Mouse (Mus musculus) limb, embryonic 13.5 days (tissue): Measurements from ENCODE around the gene Gm45713. TPM values are rescaled to one million over a fixed set of nuclear protein-coding genes. Genes with fewer than 3 reads are reported as not detected.
"Not testable (repeated sequence)": the region's sequence is repeated elsewhere in the genome, so short reads cannot be mapped to it uniquely, and the experiment has no call there.

Experiments used
- ATAC-seq: fragments of 200-750 bp; cut with Nextera tagmentation; 2 replicates; pipeline ENCODE4 v1.8.0; 2017; ENCODE audit warnings: low read depth, moderate number of reproducible peaks, moderate TSS enrichment; ENCODE audit not compliant: low FRiP score
- H3K27ac ChIP-seq: fragments of 300-500 bp; sonication (generic); 2 replicates; pipeline ENCODE4 v1.5.1; 2015; ENCODE audit warnings: inconsistent platforms, mild to moderate bottlenecking, moderate library complexity
- H3K27me3 ChIP-seq: fragments of 300-500 bp; sonication (generic); 2 replicates; pipeline ENCODE4 v1.6.1; 2015; ENCODE audit warnings: mild to moderate bottlenecking, inconsistent platforms
- H3K36me3 ChIP-seq: fragments of 300-500 bp; sonication (generic); 2 replicates; pipeline ENCODE4 v1.6.1; 2015; ENCODE audit warnings: inconsistent platforms, mild to moderate bottlenecking, moderate library complexity
- H3K4me1 ChIP-seq: fragments of 300-500 bp; sonication (generic); 2 replicates; pipeline ENCODE4 v1.6.1; 2015; ENCODE audit warnings: inconsistent platforms
- H3K4me2 ChIP-seq: fragments of 300-500 bp; sonication (generic); replicated peaks from 2 replicates; pipeline ENCODE4 v1.6.1; 2015; ENCODE audit warnings: inconsistent platforms, mild to moderate bottlenecking, moderate library complexity
- H3K4me3 ChIP-seq: fragments of 300-500 bp; sonication (generic); 2 replicates; pipeline ENCODE4 v1.5.1; 2015; ENCODE audit warnings: moderate library complexity, mild to moderate bottlenecking, inconsistent platforms
- H3K9ac ChIP-seq: fragments of 300-500 bp; sonication (generic); 2 replicates; pipeline ENCODE4 v1.6.1; 2015; ENCODE audit warnings: mild to moderate bottlenecking, inconsistent platforms
- H3K9me3 ChIP-seq: fragments of 300-500 bp; sonication (generic); 2 replicates; pipeline ENCODE4 v1.6.1; 2016; ENCODE audit warnings: inconsistent platforms
- WGBS: fragments of 180-500 bp; shearing (Covaris S2); methylation state at CpG from one replicate; pipeline ENCODE4 v1.1.7; 2015; 5-methylcytosine and 5-hydroxymethylcytosine counted together
- polyA plus RNA-seq: library from polyadenylated mRNA; unstranded; fragments of >200 nt; fragmentation: Nextera tagmentation; extraction: Ambion mirVana; gene quantifications from 2 replicates; pipeline ENCODE4 v1.2.1, GENCODE M21; 2015

Gene Gm45713
- polyA plus RNA-seq, 1 experiment from 2014 or later: 0.75 TPM

DNA sequence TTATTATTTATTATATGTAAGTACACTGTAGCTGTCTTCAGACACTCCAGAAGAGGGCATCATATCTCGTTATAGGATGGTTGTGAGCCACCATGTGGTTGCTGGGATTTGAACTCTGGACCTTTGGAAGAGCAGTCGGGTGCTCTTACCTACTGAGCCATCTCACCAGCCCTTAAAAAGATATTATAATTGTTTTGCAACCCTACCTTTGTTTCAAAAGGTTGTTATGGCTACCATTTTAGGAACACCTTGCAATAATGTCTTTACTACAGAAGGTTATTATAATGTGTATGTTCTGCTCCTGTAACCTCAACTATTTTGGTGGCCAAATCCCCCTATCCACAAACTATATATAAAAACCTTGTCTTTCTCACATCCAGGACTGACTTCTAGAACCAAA, 17.0 kb upstream of the Gm45713 start:
- H3K36me3 ChIP-seq: peaks cover 18% of the 10 kb centered on the region
- H3K27me3 ChIP-seq, H3K9me3 ChIP-seq, H3K9ac ChIP-seq, ATAC-seq, H3K27ac ChIP-seq: not testable (repeated sequence)
- H3K4me3 ChIP-seq: peak overlapping the region; percentile 64; the same call in 1 of the 2 replicates
- WGBS: 88% methylated on average over 2 of the region's 2 CpGs
- peak overlapping the region; percentile 80 for H3K4me2 ChIP-seq
- H3K4me1 ChIP-seq: peaks cover 35% of the 10 kb centered on the region

- H3K27me3 ChIP-seq: no peaks in the 10 kb centered on the region
- H3K4me1 ChIP-seq: peaks cover 35% of the 10 kb centered on the region
- H3K4me3 ChIP-seq: no peak overlapping the region
- no peak for ATAC-seq
- H3K27ac ChIP-seq: no peak overlapping the region; the same call in 1 of the 2 replicates
- H3K9ac ChIP-seq: 0 out of 2 replicates have a peak overlapping the region, but pooled peaks have one; percentile 25
- no peak overlapping the region; the same call in 1 of the 2 replicates for H3K4me2 ChIP-seq
- WGBS: 31% methylated on average over 11 of the region's 11 CpGs
- no peaks in the 10 kb centered on the region for H3K9me3 ChIP-seq
- H3K36me3 ChIP-seq: peaks cover 26% of the 10 kb centered on the region
These were observed 15.3 kb upstream of the Gm45713 start for GRCm38 (mm10) chr7:45151303-45151702.

GRCm38 (mm10) chr7:45150321-45150720, 14.3 kb upstream of the Gm45713 start:
- 43% methylated on average over 4 of the region's 4 CpGs for WGBS
- ATAC-seq: no peak
- H3K27ac ChIP-seq: no peak overlapping the region
- no peaks in the 10 kb centered on the region for H3K9me3 ChIP-seq
- peaks cover 35% of the 10 kb centered on the region for H3K36me3 ChIP-seq
- H3K4me3 ChIP-seq: no peak overlapping the region
- no peak overlapping the region for H3K4me2 ChIP-seq
- H3K4me1 ChIP-seq: peaks cover 32% of the 10 kb centered on the region
- peak overlapping the region; percentile 31; the same call in 1 of the 2 replicates for H3K9ac ChIP-seq
- no peaks in the 10 kb centered on the region for H3K27me3 ChIP-seq

- H3K9me3 ChIP-seq: no peaks in the 10 kb centered on the region
- H3K4me3 ChIP-seq: no peak overlapping the region
- ATAC-seq: no peak
- H3K27me3 ChIP-seq: no peaks in the 10 kb centered on the region
- H3K4me1 ChIP-seq: peaks cover 26% of the 10 kb centered on the region
- H3K9ac ChIP-seq: peak overlapping the region; percentile 8; the same call in 1 of the 2 replicates
- peaks cover 43% of the 10 kb centered on the region for H3K36me3 ChIP-seq
- no peak overlapping the region for H3K27ac ChIP-seq
- WGBS: 72% methylated on average over 6 of the region's 6 CpGs
- H3K4me2 ChIP-seq: no peak overlapping the region
These were observed 13.5 kb upstream of the Gm45713 start for GRCm38 (mm10) chr7:45149545-45149944.

DNA sequence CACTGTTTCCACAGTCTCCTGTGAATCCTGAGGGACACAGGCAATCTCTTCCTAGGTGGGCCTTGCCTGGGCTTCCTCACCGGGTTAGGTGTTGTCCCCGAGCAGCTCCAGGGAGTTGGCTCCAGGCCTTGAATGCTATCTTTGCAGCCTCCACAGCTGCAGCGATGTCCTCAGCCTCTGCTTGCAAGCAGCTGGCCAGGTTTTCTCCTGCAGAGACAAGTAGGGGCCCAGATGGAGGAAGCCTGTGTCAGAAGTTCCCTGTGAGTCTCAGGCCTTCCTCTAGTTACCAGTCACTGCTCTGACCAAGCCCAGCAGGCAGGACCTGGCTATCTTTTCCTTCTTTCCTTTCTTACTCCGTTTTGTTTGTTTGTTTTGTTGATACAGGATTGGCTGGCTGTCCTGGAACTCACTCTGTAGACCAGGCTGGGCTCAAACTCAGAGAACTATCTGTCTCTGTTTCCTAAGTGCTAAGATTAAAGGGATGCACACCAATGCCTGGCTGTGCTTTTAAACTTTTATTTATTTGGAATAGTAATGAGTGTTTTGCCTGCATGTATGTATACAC, 12.6 kb upstream of the Gm45713 start:
- 66% methylated on average over 4 of the region's 4 CpGs for WGBS
- peaks cover 25% of the 10 kb centered on the region for H3K4me1 ChIP-seq
- H3K4me3 ChIP-seq: no peak overlapping the region
- H3K36me3 ChIP-seq: peaks cover 52% of the 10 kb centered on the region
- no peak overlapping the region for H3K4me2 ChIP-seq
- no peak for ATAC-seq
- no peak overlapping the region for H3K9ac ChIP-seq
- H3K9me3 ChIP-seq: no peaks in the 10 kb centered on the region
- no peaks in the 10 kb centered on the region for H3K27me3 ChIP-seq
- H3K27ac ChIP-seq: no peak overlapping the region

DNA sequence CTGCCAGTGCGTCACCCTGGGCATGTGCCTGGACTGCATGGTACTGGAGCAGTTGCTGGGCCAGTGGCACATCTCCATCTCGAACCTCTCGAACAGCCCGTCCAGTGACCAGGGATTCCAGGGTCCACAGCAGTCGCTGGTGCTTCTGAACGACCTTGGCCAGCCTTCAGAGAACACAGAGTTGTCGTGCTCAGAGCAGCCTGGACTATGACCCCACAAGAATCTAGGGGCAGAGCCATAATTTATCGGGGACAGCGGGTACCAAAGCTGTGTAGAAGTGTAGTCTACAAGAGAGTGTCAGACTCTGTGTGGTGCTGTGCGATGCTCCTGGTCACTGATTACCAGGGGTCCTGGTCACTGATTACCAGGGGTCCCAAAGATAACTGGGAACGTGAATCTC, 11.9 kb upstream of the Gm45713 start:
- H3K4me2 ChIP-seq: no peak overlapping the region
- peaks cover 60% of the 10 kb centered on the region for H3K36me3 ChIP-seq
- H3K27ac ChIP-seq: no peak overlapping the region
- H3K4me3 ChIP-seq: no peak overlapping the region
- ATAC-seq: no peak
- peaks cover 20% of the 10 kb centered on the region for H3K4me1 ChIP-seq
- no peak overlapping the region for H3K9ac ChIP-seq
- H3K9me3 ChIP-seq: no peaks in the 10 kb centered on the region
- 88% methylated on average over 11 of the region's 11 CpGs for WGBS
- H3K27me3 ChIP-seq: no peaks in the 10 kb centered on the region

DNA sequence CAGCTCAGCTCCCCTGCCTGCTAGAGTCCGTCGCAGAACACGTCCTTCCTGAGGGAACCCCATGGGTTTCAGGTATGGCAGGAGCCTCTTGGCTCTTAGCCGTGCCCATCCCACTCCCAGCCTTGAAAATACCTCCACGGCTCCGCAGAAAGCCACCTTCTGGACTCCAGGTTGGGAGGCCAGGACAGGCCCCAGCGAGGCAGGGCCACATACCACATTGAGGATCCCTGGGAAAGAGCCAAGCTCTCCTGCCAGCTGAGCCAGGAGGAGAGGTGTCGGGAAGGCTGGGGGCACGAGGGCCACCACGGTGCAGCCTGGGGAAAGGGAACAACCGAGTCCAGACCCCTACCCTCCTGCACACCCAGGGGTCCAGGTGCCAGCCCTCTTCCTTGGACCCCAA, 11.2 kb upstream of the Gm45713 start:
- no peak overlapping the region for H3K4me3 ChIP-seq
- no peaks in the 10 kb centered on the region for H3K9me3 ChIP-seq
- no peak for ATAC-seq
- H3K9ac ChIP-seq: no peak overlapping the region
- WGBS: 94% methylated on average over 11 of the region's 11 CpGs
- no peaks in the 10 kb centered on the region for H3K27me3 ChIP-seq
- H3K4me2 ChIP-seq: no peak overlapping the region
- peaks cover 66% of the 10 kb centered on the region for H3K36me3 ChIP-seq
- H3K27ac ChIP-seq: no peak overlapping the region
- H3K4me1 ChIP-seq: peaks cover 20% of the 10 kb centered on the region

- H3K27me3 ChIP-seq: no peaks in the 10 kb centered on the region
- H3K36me3 ChIP-seq: peaks cover 76% of the 10 kb centered on the region
- H3K9ac ChIP-seq: no peak overlapping the region
- H3K9me3 ChIP-seq: no peaks in the 10 kb centered on the region
- H3K4me3 ChIP-seq: no peak overlapping the region
- peaks cover 4% of the 10 kb centered on the region; the same call in 1 of the 2 replicates for H3K4me1 ChIP-seq
- 93% methylated on average over 8 of the region's 8 CpGs for WGBS
- H3K27ac ChIP-seq: no peak overlapping the region
- ATAC-seq: no peak
- H3K4me2 ChIP-seq: no peak overlapping the region
These were observed 9.4 kb upstream of the Gm45713 start for GRCm38 (mm10) chr7:45145460-45145859.

GRCm38 (mm10) chr7:45144368-45145174, 8.5 kb upstream of the Gm45713 start:
- H3K4me2 ChIP-seq: no peak overlapping the region
- no peaks in the 10 kb centered on the region for H3K27me3 ChIP-seq
- 0 out of 2 replicates have a peak overlapping the region, but pooled peaks have one; percentile 35 for H3K9ac ChIP-seq
- no peak for ATAC-seq
- peaks cover 76% of the 10 kb centered on the region for H3K36me3 ChIP-seq
- WGBS: 90% methylated on average over 13 of the region's 13 CpGs
- H3K4me1 ChIP-seq: no peaks in the 10 kb centered on the region
- no peaks in the 10 kb centered on the region for H3K9me3 ChIP-seq
- H3K4me3 ChIP-seq: no peak overlapping the region
- no peak overlapping the region for H3K27ac ChIP-seq

DNA sequence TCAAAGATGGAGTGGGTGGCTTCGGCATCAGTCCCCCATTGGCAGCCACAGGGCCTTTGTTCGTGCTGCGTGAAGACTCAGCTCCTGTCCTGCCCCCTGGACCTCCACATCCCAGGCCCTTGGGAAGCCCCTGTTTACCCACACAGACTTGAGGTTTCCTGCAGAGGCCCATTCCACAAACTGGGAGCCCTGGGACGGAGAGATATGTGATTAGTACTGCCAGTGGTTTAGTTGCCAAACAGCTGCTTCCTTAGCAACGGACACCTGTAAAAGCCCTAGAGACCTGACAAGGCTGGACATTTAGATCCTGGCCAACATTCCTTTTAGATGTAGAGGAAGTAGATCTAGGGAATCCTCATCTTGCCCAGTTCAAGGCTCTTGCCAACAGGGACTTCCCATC, 5.9 kb upstream of the Gm45713 start:
- no peak overlapping the region for H3K9ac ChIP-seq
- no peak overlapping the region for H3K4me3 ChIP-seq
- no peak for ATAC-seq
- peaks cover 9% of the 10 kb centered on the region for H3K27me3 ChIP-seq
- no peaks in the 10 kb centered on the region for H3K9me3 ChIP-seq
- H3K4me2 ChIP-seq: no peak overlapping the region
- no peaks in the 10 kb centered on the region for H3K4me1 ChIP-seq
- 90% methylated on average over 5 of the region's 5 CpGs for WGBS
- peaks cover 57% of the 10 kb centered on the region for H3K36me3 ChIP-seq
- no peak overlapping the region for H3K27ac ChIP-seq

GRCm38 (mm10) chr7:45141319-45141718, 5.3 kb upstream of the Gm45713 start:
- Histone ChIP-seq H3K4me1 (no peaks in the 10 kb centered on the region), H3K9ac (no peak overlapping the region), H3K4me3 (no peak overlapping the region), H3K36me3 (peaks cover 51% of the 10 kb centered on the region), H3K27me3 (peaks cover 13% of the 10 kb centered on the region), H3K9me3 (no peaks in the 10 kb centered on the region), H3K4me2 (no peak overlapping the region), H3K27ac (no peak overlapping the region)
- WGBS: 86% methylated on average over 3 of the region's 3 CpGs
- no peak for ATAC-seq

DNA sequence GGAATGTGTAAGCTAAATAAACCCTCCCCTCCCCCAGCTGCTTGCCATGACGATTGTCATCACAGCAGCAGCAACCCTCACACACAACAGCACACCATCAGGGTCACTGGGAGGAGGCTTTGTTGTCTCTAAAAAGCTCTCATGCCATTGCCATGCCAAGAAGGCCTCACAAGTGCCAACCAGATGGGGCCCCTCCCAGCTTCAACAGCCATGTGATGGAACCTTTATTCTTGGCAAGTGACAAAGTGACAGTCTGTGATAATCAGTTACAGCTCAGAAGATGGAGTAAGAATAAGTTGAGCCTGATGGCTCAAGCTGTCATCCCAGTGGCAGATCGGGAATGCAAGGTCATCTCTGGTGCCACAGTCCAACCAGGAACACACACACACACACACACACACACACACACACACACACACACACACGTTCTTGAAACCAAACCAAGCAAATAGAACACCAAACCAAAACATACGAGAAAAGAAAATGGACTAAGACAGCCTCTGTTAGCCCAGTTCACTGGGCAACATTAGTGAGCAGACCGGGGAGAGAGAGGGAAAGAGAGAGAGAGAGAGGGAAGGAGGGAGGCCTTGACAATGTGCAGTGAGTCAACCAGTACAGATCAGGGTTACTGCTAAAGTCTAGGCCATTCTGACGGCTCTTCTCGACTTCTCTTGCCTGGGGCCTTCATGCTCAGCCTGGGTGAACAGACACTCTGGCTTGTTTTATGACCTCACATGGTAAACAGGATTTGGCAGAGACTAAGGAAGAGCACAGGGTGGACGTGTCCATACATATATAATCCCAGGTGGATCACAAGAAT, 4.1 kb upstream of the Gm45713 start:
- 69% methylated on average over 8 of the region's 8 CpGs for WGBS
- no peak for ATAC-seq
- H3K4me1 ChIP-seq: 0 out of 2 replicates have a peak, but pooled peaks cover 7% of the 10 kb centered on the region
- peaks cover 39% of the 10 kb centered on the region for H3K36me3 ChIP-seq
- no peak overlapping the region for H3K4me2 ChIP-seq
- H3K9ac ChIP-seq: no peak overlapping the region
- H3K4me3 ChIP-seq: no peak overlapping the region
- H3K9me3 ChIP-seq: no peaks in the 10 kb centered on the region
- no peak overlapping the region for H3K27ac ChIP-seq
- H3K27me3 ChIP-seq: peaks cover 21% of the 10 kb centered on the region
